Mouse (Mus musculus): Measurements from ENCODE around the gene Vmn2r86. TPM values are rescaled to one million over a fixed set of nuclear protein-coding genes. Genes with fewer than 3 reads are reported as not detected.

Vmn2r86 gene
- polyA plus RNA-seq, 1 experiment from 2014 or later: 0.08 TPM

Other genes with a start within 250 kb of the Vmn2r86 start
- not detected in 2 replicates for gene Olfr827, start 241.6 kb downstream of the Vmn2r86 start, polyA plus RNA-seq (2015; fragmentation: Nextera tagmentation; extraction: Ambion mirVana)
- gene Neurod4, start 175.8 kb downstream of the Vmn2r86 start, polyA plus RNA-seq (2015; fragmentation: Nextera tagmentation; extraction: Ambion mirVana): 0.31 and 0.37 TPM in 2 replicates
- gene Tespa1, start 133.2 kb downstream of the Vmn2r86 start, polyA plus RNA-seq (2015; fragmentation: Nextera tagmentation; extraction: Ambion mirVana): 0.37 and 7.7 TPM in 2 replicates
- gene Vmn2r84, start 61.7 kb downstream of the Vmn2r86 start, polyA plus RNA-seq (2015; fragmentation: Nextera tagmentation; extraction: Ambion mirVana): 0.04 and 0.08 TPM in 2 replicates
- 0.04 TPM in 1 of 2 replicates, not detected in the other for gene Vmn2r85, start 26.3 kb downstream of the Vmn2r86 start, polyA plus RNA-seq (2015; fragmentation: Nextera tagmentation; extraction: Ambion mirVana)
- 0.10 and 0.18 TPM in 2 replicates for gene Vmn2r87, start 41.3 kb upstream of the Vmn2r86 start, polyA plus RNA-seq (2015; fragmentation: Nextera tagmentation; extraction: Ambion mirVana)

Measured in neural tube, embryonic 15.5 days (tissue).